Mouse (Mus musculus) embryonic facial prominence, embryonic 14.5 days (tissue): ENCODE results near the gene Fry. TPM values are rescaled to one million over a fixed set of nuclear protein-coding genes. Genes with fewer than 3 reads are reported as not detected.

Experiments used
- ATAC-seq: fragments of 200-750 bp; cut with Nextera tagmentation; 2 replicates; pipeline ENCODE4 v1.8.0; 2017; ENCODE audit warnings: low read depth, moderate number of reproducible peaks, moderate TSS enrichment
- DNase-seq: peaks from one replicate; pipeline ENCODE4 v3.0.0-alpha.2; 2015; ENCODE audit warnings: low spot score
- H3K27ac ChIP-seq: fragments of 300-500 bp; sonication (generic); replicated peaks from 2 replicates; pipeline ENCODE4 v1.5.1; 2014; ENCODE audit warnings: low read depth, mild to moderate bottlenecking, low read length, moderate library complexity
- H3K27me3 ChIP-seq: fragments of 300-500 bp; sonication (generic); replicated peaks from 2 replicates; pipeline ENCODE4 v1.6.1; 2014; ENCODE audit warnings: low read length; ENCODE audit not compliant: control insufficient read depth, insufficient read depth
- H3K36me3 ChIP-seq: fragments of 300-500 bp; sonication (generic); 2 replicates; pipeline ENCODE4 v1.6.1; 2014; ENCODE audit warnings: low read length, mixed read lengths; ENCODE audit not compliant: control insufficient read depth, insufficient read depth
- H3K4me1 ChIP-seq: fragments of 300-500 bp; sonication (generic); 2 replicates; pipeline ENCODE4 v1.6.1; 2014; ENCODE audit warnings: antibody characterized with exemption, low read length; ENCODE audit not compliant: control insufficient read depth, insufficient read depth
- H3K4me2 ChIP-seq: fragments of 300-500 bp; sonication (generic); 2 replicates; pipeline ENCODE4 v1.6.1; 2014; ENCODE audit warnings: low read depth, mild to moderate bottlenecking, low read length, moderate library complexity, mixed read lengths
- H3K4me3 ChIP-seq: fragments of 300-500 bp; sonication (generic); 2 replicates; pipeline ENCODE4 v1.5.1; 2014; ENCODE audit warnings: low read depth, mild to moderate bottlenecking, low read length
- H3K9ac ChIP-seq: fragments of 300-500 bp; sonication (generic); 2 replicates; pipeline ENCODE4 v1.6.1; 2014; ENCODE audit warnings: low read depth, mild to moderate bottlenecking, low read length, moderate library complexity, mixed read lengths
- H3K9me3 ChIP-seq: fragments of 300-500 bp; sonication (generic); 2 replicates; pipeline ENCODE4 v1.6.1; 2016; ENCODE audit warnings: low read length; ENCODE audit not compliant: control insufficient read depth
- WGBS: fragments of 180-500 bp; shearing (Covaris S2); extraction: QIAGEN DNeasy Blood & Tissue Kit; methylation state at CpG from one replicate; pipeline ENCODE4 v1.1.7; 2014; 5-methylcytosine and 5-hydroxymethylcytosine counted together
- polyA plus RNA-seq: library from polyadenylated mRNA; unstranded; fragments of >200 nt; fragmentation: Nextera tagmentation; extraction: Ambion mirVana; gene quantifications from 2 replicates; pipeline ENCODE4 v1.2.1, GENCODE M21; 2014

The Fry gene
- polyA plus RNA-seq, 1 experiment from 2014 or later = 15.1 TPM

DNA sequence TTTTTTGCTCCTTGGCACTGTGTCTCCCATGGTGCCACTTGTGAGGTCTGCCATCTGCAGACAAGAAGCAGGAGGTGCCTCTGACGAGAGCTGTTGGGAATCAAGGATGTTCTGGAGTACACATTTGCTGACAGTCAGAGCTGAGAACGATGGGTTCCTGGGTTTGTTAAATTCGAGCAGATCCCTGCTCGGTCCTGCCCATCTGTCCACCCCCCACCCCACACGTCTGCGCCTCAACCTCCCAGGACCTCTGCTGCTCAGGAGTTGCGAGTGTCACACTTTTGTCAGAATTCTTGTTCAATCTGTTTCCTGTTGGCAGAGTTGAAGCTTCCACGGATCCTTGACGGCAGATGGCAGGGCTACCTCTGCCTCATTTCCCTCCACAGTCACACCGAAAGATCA lies 34.4 kb downstream of the Fry start:
- Histone ChIP-seq H3K4me3 (no peak overlapping the region), H3K4me1 (no peaks in the 10 kb centered on the region), H3K9ac (no peak overlapping the region), H3K9me3 (no peaks in the 10 kb centered on the region), H3K36me3 (no peaks in the 10 kb centered on the region), H3K4me2 (no peak overlapping the region), H3K27me3 (no peaks in the 10 kb centered on the region), H3K27ac (no peak overlapping the region)
- DNase-seq (no peak), ATAC-seq (no peak)
- 59% methylated on average over 10 of the region's 10 CpGs for WGBS

DNA sequence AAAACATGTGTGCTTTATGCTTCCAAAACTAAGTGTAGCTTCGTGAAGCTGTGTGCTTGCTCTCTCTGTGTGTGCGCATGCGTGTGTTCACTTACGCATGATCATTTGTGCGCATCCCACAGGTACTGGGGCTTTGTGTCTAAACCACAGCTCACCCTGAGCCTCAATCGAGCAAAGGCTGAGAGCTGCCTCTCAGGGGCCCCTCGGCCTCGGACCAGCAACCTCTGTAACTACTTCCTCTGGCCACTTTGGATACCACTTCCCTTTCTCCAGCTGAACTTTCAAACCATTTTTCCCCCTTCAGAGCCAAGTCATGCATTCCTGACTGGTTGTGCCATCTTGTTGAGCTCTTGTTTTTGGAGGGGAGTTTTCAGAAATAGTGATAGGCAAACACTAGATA lies 36.9 kb downstream of the Fry start:
- H3K27me3 ChIP-seq = no peaks in the 10 kb centered on the region

GRCm38 (mm10) chr5:150156063-150156786 lies 37.8 kb downstream of the Fry start:
- Histone ChIP-seq H3K9ac (no peak overlapping the region), H3K27me3 (no peaks in the 10 kb centered on the region), H3K4me2 (no peak overlapping the region), H3K4me3 (no peak overlapping the region), H3K4me1 (no peaks in the 10 kb centered on the region; the same call in 1 of the 2 replicates), H3K36me3 (no peaks in the 10 kb centered on the region), H3K9me3 (no peaks in the 10 kb centered on the region), H3K27ac (no peak overlapping the region)
- WGBS = 85% methylated on average over 16 of the region's 16 CpGs
- DNase-seq (no peak), ATAC-seq (no peak)

More for the DNA sequence above, 36.9 kb downstream of the Fry start:
- H3K9ac ChIP-seq = no peak overlapping the region
- no peak overlapping the region for H3K4me3 ChIP-seq
- no peaks in the 10 kb centered on the region for H3K36me3 ChIP-seq
- 84% methylated on average over 8 of the region's 8 CpGs for WGBS
- ATAC-seq (no peak), DNase-seq (no peak)
- no peaks in the 10 kb centered on the region for H3K9me3 ChIP-seq
- H3K4me1 ChIP-seq = no peaks in the 10 kb centered on the region; the same call in 1 of the 2 replicates
- no peak overlapping the region for H3K27ac ChIP-seq
- no peak overlapping the region for H3K4me2 ChIP-seq

- ATAC-seq (no peak), DNase-seq (peak; percentile 41)
- Histone ChIP-seq H3K9me3 (no peaks in the 10 kb centered on the region), H3K27me3 (no peaks in the 10 kb centered on the region), H3K4me3 (no peak overlapping the region), H3K4me1 (no peaks in the 10 kb centered on the region; the same call in 1 of the 2 replicates), H3K36me3 (no peaks in the 10 kb centered on the region), H3K9ac (no peak overlapping the region), H3K27ac (no peak overlapping the region), H3K4me2 (no peak overlapping the region)
- WGBS = 41% methylated on average over 6 of the region's 6 CpGs
Observed at GRCm38 (mm10) chr5:150157682-150158081, 39.2 kb downstream of the Fry start.

DNA sequence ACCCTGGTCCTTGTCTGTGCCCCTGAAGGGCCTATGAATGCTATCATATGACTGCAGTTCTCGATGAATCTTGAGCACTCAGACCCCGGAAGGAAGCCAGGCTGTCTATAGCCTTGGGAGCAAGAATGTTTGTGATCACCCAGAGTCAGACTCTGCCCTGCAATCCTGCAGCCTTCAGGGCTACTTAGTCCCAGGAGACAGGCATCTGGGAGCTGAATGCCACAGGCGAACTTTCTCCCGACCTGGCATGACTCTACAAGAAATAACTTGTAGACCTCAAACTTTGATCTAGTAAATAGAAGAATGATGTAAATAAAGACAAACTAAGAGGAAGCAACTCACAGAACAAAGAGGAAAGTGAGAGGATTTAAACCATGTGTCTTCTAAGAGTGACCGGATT lies 40.7 kb downstream of the Fry start:
- H3K4me3 ChIP-seq = no peak overlapping the region
- H3K4me2 ChIP-seq = no peak overlapping the region
- 25% methylated on average over 5 of the region's 5 CpGs for WGBS
- ATAC-seq = no peak
- no peak overlapping the region for H3K27ac ChIP-seq
- no peaks in the 10 kb centered on the region for H3K27me3 ChIP-seq
- no peak overlapping the region for H3K9ac ChIP-seq
- DNase-seq = peak; percentile 24
- H3K36me3 ChIP-seq = no peaks in the 10 kb centered on the region
- H3K4me1 ChIP-seq = no peaks in the 10 kb centered on the region; the same call in 1 of the 2 replicates
- no peaks in the 10 kb centered on the region for H3K9me3 ChIP-seq

DNA sequence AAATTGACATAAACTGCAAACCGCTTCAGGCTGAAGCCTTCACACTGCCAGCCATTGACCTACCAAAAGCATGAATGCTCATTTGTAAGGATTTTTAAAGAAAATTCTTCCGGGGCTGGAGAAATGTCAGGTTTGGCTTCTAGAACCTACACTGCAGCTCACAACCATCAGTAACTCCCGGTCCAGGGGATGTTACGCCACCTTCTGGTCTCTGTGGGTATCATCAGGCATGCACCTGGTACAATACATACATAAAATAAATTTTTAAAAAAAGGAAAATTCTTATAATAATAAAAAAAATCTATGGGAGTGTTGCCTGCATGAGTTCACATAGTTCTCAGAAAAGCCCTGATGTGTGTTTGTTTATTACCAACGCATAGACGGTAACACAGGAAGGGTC lies 42.7 kb downstream of the Fry start:
- 78% methylated on average over 6 of the region's 6 CpGs for WGBS

GRCm38 (mm10) chr5:150161898-150162297 lies 43.5 kb downstream of the Fry start:
- H3K27ac ChIP-seq = no peak overlapping the region
- no peaks in the 10 kb centered on the region for H3K27me3 ChIP-seq
- H3K9me3 ChIP-seq = no peaks in the 10 kb centered on the region
- 45% methylated on average over 5 of the region's 5 CpGs for WGBS
- ATAC-seq (no peak), DNase-seq (peak; percentile 55)
- no peaks in the 10 kb centered on the region for H3K36me3 ChIP-seq
- H3K4me1 ChIP-seq = no peaks in the 10 kb centered on the region; the same call in 1 of the 2 replicates
- H3K9ac ChIP-seq = no peak overlapping the region
- H3K4me2 ChIP-seq = no peak overlapping the region
- H3K4me3 ChIP-seq = no peak overlapping the region

More for the DNA sequence above, 42.7 kb downstream of the Fry start:
- no peaks in the 10 kb centered on the region; the same call in 1 of the 2 replicates for H3K4me1 ChIP-seq
- ATAC-seq (no peak), DNase-seq (no peak)
- no peaks in the 10 kb centered on the region for H3K9me3 ChIP-seq
- no peak overlapping the region for H3K4me3 ChIP-seq
- no peaks in the 10 kb centered on the region for H3K36me3 ChIP-seq
- H3K27me3 ChIP-seq = no peaks in the 10 kb centered on the region
- H3K9ac ChIP-seq = no peak overlapping the region
- no peak overlapping the region for H3K4me2 ChIP-seq
- H3K27ac ChIP-seq = no peak overlapping the region

- H3K4me1 ChIP-seq = no peaks in the 10 kb centered on the region; the same call in 1 of the 2 replicates
- no peak for DNase-seq
- no peak overlapping the region for H3K4me2 ChIP-seq
- H3K9ac ChIP-seq = no peak overlapping the region
- 75% methylated on average over 3 of the region's 3 CpGs for WGBS
- no peak overlapping the region for H3K4me3 ChIP-seq
- no peak for ATAC-seq
- no peaks in the 10 kb centered on the region for H3K36me3 ChIP-seq
- H3K27me3 ChIP-seq = no peaks in the 10 kb centered on the region
- H3K27ac ChIP-seq = no peak overlapping the region
- H3K9me3 ChIP-seq = no peaks in the 10 kb centered on the region
Observed at GRCm38 (mm10) chr5:150164671-150165070, 46.2 kb downstream of the Fry start.

DNA sequence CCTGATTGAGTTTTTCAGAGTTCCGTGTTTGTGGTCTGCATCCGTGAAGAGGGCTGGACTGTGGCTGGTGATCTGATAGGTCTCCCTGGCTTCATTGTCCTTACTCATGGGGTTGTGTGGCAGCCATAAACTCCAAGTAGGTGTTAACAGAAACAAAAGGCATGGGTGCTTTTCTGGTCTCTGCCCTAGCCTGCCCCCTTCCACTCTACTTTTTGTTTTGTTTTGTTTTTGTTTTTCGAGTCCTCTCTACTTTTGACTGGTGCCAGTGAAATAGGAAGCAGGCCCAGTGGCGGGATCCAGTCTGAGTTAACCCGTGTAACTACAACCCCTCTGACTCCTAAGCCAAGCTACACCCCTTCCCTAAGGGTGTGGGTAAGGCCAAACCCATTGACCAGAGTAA lies 48.4 kb downstream of the Fry start:
- Histone ChIP-seq H3K4me3 (no peak overlapping the region), H3K4me1 (no peaks in the 10 kb centered on the region; the same call in 1 of the 2 replicates), H3K9ac (no peak overlapping the region), H3K36me3 (no peaks in the 10 kb centered on the region), H3K27ac (no peak overlapping the region), H3K4me2 (no peak overlapping the region), H3K9me3 (no peaks in the 10 kb centered on the region), H3K27me3 (no peaks in the 10 kb centered on the region)
- 71% methylated on average over 5 of the region's 5 CpGs for whole genome bisulfite sequencing
- ATAC-seq (no peak), DNase-seq (no peak)
